Mouse (Mus musculus): ENCODE measurements around the gene Prox2. TPM values are rescaled to one million over a fixed set of nuclear protein-coding genes. Genes with fewer than 3 reads are reported as not detected.
"Not testable (repeated sequence)": the region's sequence is repeated elsewhere in the genome, so short reads cannot be mapped to it uniquely, and the experiment has no call there.

Gene Prox2
- polyA plus RNA-seq, 2 experiments, result 2.5 to 3.2 TPM

DNA sequence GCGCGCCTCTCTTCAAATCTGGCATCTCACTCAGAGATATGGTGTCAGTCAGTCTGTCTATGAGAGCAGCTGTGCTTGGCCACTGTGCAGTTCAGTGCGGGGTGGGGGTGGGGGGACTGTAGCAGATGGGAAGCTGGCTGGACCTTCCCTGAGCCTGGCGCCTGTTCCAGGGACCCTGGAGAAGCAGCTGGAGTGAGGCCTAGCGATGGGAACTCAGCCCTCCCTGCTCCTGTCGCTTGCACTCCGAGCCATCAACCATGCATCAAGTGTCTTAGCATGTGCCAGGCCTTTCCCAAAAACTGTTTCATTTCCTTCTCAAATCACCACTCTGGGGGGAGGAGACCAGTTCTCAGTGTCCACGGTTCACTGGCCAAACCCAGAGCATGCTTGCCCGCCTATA is 35.1 kb upstream of the Prox2 start:
- Histone ChIP-seq H3K9ac (ENCODE audit: low read depth, low read length, severe bottlenecking) (no peak overlapping the region), H3K9me3 (ENCODE audit: control insufficient read depth, low read length) (no peaks in the 10 kb centered on the region), H3K27ac (replicated peaks; ENCODE audit: low read depth, low read length) (no peak overlapping the region; the same call in 1 of the 2 replicates), H3K27me3 (ENCODE audit: control insufficient read depth, insufficient read depth, low read length) (peaks cover 5% of the 10 kb centered on the region; the same call in 1 of the 2 replicates), H3K36me3 (ENCODE audit: control insufficient read depth, insufficient read depth, low read length) (no peaks in the 10 kb centered on the region), H3K4me2 (replicated peaks; ENCODE audit: low read depth, low read length, severe bottlenecking) (no peak overlapping the region), H3K4me1 (ENCODE audit: control insufficient read depth, insufficient read depth, low read length) (no peaks in the 10 kb centered on the region), H3K4me3 (replicated peaks; ENCODE audit: low read length) (no peak overlapping the region)
- WGBS, result 62% methylated on average over 9 of the region's 9 CpGs
- TF ChIP-seq POLR2A (IDR thresholded peaks at IDR 0.05; ENCODE audit: borderline replicate concordance, extremely low read depth, insufficient read depth, insufficient read length), result no peak
- peak; percentile 64 for DNase-seq (ENCODE audit: low spot score)
- ATAC-seq (ENCODE audit: low FRiP score, low read depth), result peak; percentile 81

- no peak for TF ChIP-seq POLR2A (IDR thresholded peaks at IDR 0.05; ENCODE audit: borderline replicate concordance, extremely low read depth, insufficient read depth, insufficient read length)
- Histone ChIP-seq H3K4me2 (replicated peaks; ENCODE audit: low read depth, low read length, severe bottlenecking) (no peak overlapping the region), H3K27me3 (ENCODE audit: control insufficient read depth, insufficient read depth, low read length) (no peaks in the 10 kb centered on the region), H3K9me3 (ENCODE audit: control insufficient read depth, low read length) (no peaks in the 10 kb centered on the region), H3K36me3 (ENCODE audit: control insufficient read depth, insufficient read depth, low read length) (no peaks in the 10 kb centered on the region), H3K4me3 (replicated peaks; ENCODE audit: low read length) (no peak overlapping the region), H3K4me1 (ENCODE audit: control insufficient read depth, insufficient read depth, low read length) (no peaks in the 10 kb centered on the region), H3K9ac (ENCODE audit: low read depth, low read length, severe bottlenecking) (no peak overlapping the region), H3K27ac (replicated peaks; ENCODE audit: low read depth, low read length) (no peak overlapping the region)
- no peak for ATAC-seq (ENCODE audit: low FRiP score, low read depth)
- DNase-seq (ENCODE audit: low spot score), result no peak
- WGBS, result 88% methylated on average over 4 of the region's 4 CpGs
These were observed 34.3 kb upstream of the Prox2 start for GRCm38 (mm10) chr12:85144821-85145220.

GRCm38 (mm10) chr12:85144276-85144675 is 33.7 kb upstream of the Prox2 start:
- DNase-seq (ENCODE audit: low spot score); H3K27me3 ChIP-seq (ENCODE audit: control insufficient read depth, insufficient read depth, low read length); H3K36me3 ChIP-seq (ENCODE audit: control insufficient read depth, insufficient read depth, low read length); H3K27ac ChIP-seq (replicated peaks; ENCODE audit: low read depth, low read length); H3K9ac ChIP-seq (ENCODE audit: low read depth, low read length, severe bottlenecking); H3K4me3 ChIP-seq (replicated peaks; ENCODE audit: low read length); ATAC-seq (ENCODE audit: low FRiP score, low read depth); H3K4me1 ChIP-seq (ENCODE audit: control insufficient read depth, insufficient read depth, low read length); H3K4me2 ChIP-seq (replicated peaks; ENCODE audit: low read depth, low read length, severe bottlenecking); H3K9me3 ChIP-seq (ENCODE audit: control insufficient read depth, low read length): not testable (repeated sequence)
- 56% methylated on average over 2 of the region's 2 CpGs for WGBS

DNA sequence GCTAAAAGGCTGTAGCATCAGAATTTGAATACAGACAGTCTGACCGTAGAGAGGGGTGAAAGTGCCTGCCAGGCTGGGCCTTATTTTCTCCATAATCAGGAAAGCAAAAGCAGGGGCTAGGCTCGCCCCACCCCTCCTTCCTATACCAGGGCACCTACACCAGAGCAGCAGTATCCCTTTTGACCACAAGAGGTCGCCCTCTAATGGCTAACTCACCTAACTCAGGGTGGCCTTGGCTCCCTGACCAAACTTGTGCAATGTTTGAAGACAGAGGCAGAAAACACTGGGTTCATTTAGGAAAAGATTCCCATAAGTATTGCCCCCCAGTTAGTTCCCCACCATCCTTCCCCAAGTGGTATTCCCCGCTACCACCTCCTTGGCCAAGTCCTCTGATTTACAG is 32.2 kb upstream of the Prox2 start:
- Histone ChIP-seq H3K9ac (ENCODE audit: low read depth, low read length, severe bottlenecking) (no peak overlapping the region), H3K9me3 (ENCODE audit: control insufficient read depth, low read length) (no peaks in the 10 kb centered on the region), H3K4me3 (replicated peaks; ENCODE audit: low read length) (no peak overlapping the region), H3K4me2 (replicated peaks; ENCODE audit: low read depth, low read length, severe bottlenecking) (no peak overlapping the region), H3K27ac (replicated peaks; ENCODE audit: low read depth, low read length) (no peak overlapping the region), H3K27me3 (ENCODE audit: control insufficient read depth, insufficient read depth, low read length) (no peaks in the 10 kb centered on the region), H3K36me3 (ENCODE audit: control insufficient read depth, insufficient read depth, low read length) (no peaks in the 10 kb centered on the region), H3K4me1 (ENCODE audit: control insufficient read depth, insufficient read depth, low read length) (no peaks in the 10 kb centered on the region)
- WGBS, result 15% methylated on average over 4 of the region's 4 CpGs
- DNase-seq (ENCODE audit: low spot score) (peak; percentile 86), ATAC-seq (ENCODE audit: low FRiP score, low read depth) (peak; percentile 64; the same call in 1 of the 2 replicates)
- TF ChIP-seq POLR2A (IDR thresholded peaks at IDR 0.05; ENCODE audit: borderline replicate concordance, extremely low read depth, insufficient read depth, insufficient read length), result no peak

DNA sequence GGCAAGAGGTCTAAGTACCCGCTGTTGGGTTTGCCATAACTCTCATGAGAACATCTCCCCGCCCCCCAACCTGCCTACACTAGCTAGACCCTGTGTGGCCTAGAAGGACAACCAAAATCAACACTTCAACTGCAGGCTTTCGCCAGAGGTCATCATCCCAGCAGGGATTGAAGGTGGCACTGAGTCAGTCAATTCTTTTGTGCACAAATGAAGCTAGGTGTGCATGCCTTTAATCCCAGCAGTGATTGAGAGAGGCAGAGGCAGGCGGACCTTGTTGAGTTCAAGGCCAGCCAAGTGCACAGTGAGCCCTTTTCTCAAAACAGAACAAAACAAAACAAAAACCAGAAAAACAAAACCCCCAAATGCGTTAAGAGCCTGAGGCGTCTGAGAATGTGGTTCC is 30.5 kb upstream of the Prox2 start:
- 75% methylated on average over 6 of the region's 6 CpGs for WGBS
- Histone ChIP-seq H3K4me2 (replicated peaks; ENCODE audit: low read depth, low read length, severe bottlenecking) (no peak overlapping the region), H3K4me1 (ENCODE audit: control insufficient read depth, insufficient read depth, low read length) (no peaks in the 10 kb centered on the region), H3K36me3 (ENCODE audit: control insufficient read depth, insufficient read depth, low read length) (no peaks in the 10 kb centered on the region), H3K4me3 (replicated peaks; ENCODE audit: low read length) (no peak overlapping the region), H3K27me3 (ENCODE audit: control insufficient read depth, insufficient read depth, low read length) (no peaks in the 10 kb centered on the region), H3K9me3 (ENCODE audit: control insufficient read depth, low read length) (no peaks in the 10 kb centered on the region), H3K9ac (ENCODE audit: low read depth, low read length, severe bottlenecking) (no peak overlapping the region), H3K27ac (replicated peaks; ENCODE audit: low read depth, low read length) (no peak overlapping the region)
- ATAC-seq (ENCODE audit: low FRiP score, low read depth) (no peak), DNase-seq (ENCODE audit: low spot score) (no peak)
- TF ChIP-seq POLR2A (IDR thresholded peaks at IDR 0.05; ENCODE audit: borderline replicate concordance, extremely low read depth, insufficient read depth, insufficient read length), result no peak

Data from limb, embryonic 14.5 days (tissue).